Mouse (Mus musculus) forebrain, embryonic 12.5 days (tissue): ENCODE results near the gene Fubp1. TPM values are rescaled to one million over a fixed set of nuclear protein-coding genes. Genes with fewer than 3 reads are reported as not detected.
"Not testable (repeated sequence)": the region's sequence is repeated elsewhere in the genome, so short reads cannot be mapped to it uniquely, and the experiment has no call there.

Experiments
- ATAC-seq: fragments of 200-750 bp; cut with Nextera tagmentation; 2 replicates; pipeline ENCODE4 v1.8.0; 2017; ENCODE audit warnings: moderate TSS enrichment; ENCODE audit not compliant: low FRiP score
- H3K27ac ChIP-seq: fragments of 300-500 bp; sonication (generic); 2 replicates; pipeline ENCODE4 v1.5.1; 2016; ENCODE audit warnings: mild to moderate bottlenecking
- H3K27me3 ChIP-seq: fragments of 300-500 bp; sonication (generic); 2 replicates; pipeline ENCODE4 v1.6.1; 2016; ENCODE audit warnings: mild to moderate bottlenecking
- H3K36me3 ChIP-seq: fragments of 300-500 bp; sonication (generic); replicated peaks from 2 replicates; pipeline ENCODE4 v1.6.1; 2016; ENCODE audit warnings: mild to moderate bottlenecking
- H3K4me1 ChIP-seq: fragments of 300-500 bp; sonication (generic); 2 replicates; pipeline ENCODE4 v1.6.1; 2016
- H3K4me2 ChIP-seq: fragments of 300-500 bp; sonication (generic); 2 replicates; pipeline ENCODE4 v1.6.1; 2016; ENCODE audit warnings: mild to moderate bottlenecking, moderate library complexity
- H3K4me3 ChIP-seq: fragments of 300-500 bp; sonication (generic); replicated peaks from 2 replicates; pipeline ENCODE4 v1.5.1; 2016; ENCODE audit warnings: mild to moderate bottlenecking
- H3K9ac ChIP-seq: fragments of 300-500 bp; sonication (generic); 2 replicates; pipeline ENCODE4 v1.6.1; 2016; ENCODE audit warnings: mild to moderate bottlenecking
- H3K9me3 ChIP-seq: fragments of 300-500 bp; sonication (generic); 2 replicates; pipeline ENCODE4 v1.6.1; 2016
- WGBS: fragments of 180-500 bp; shearing (Covaris S2); methylation state at CpG from one replicate; pipeline ENCODE4 v1.1.7; 2016; 5-methylcytosine and 5-hydroxymethylcytosine counted together
- polyA plus RNA-seq: library from polyadenylated mRNA; unstranded; fragments of >200 nt; fragmentation: Nextera tagmentation; extraction: Ambion mirVana; gene quantifications from 2 replicates; pipeline ENCODE4 v1.2.1, GENCODE M21; 2016

The Fubp1 gene
- polyA plus RNA-seq, 1 experiment from 2014 or later = 437 TPM

GRCm38 (mm10) chr3:152178816-152179215 lies 31.4 kb upstream of the Fubp1 start:
- ATAC-seq = no peak
- Histone ChIP-seq H3K27me3 (no peaks in the 10 kb centered on the region), H3K4me2 (no peak overlapping the region), H3K36me3 (no peaks in the 10 kb centered on the region; the same call in 1 of the 2 replicates), H3K4me1 (peaks cover 4% of the 10 kb centered on the region; the same call in 1 of the 2 replicates), H3K9ac (no peak overlapping the region), H3K27ac (no peak overlapping the region), H3K9me3 (no peaks in the 10 kb centered on the region), H3K4me3 (no peak overlapping the region)
- WGBS = 90% methylated on average over 4 of the region's 4 CpGs

GRCm38 (mm10) chr3:152179285-152179684 lies 30.9 kb upstream of the Fubp1 start:
- H3K27me3 ChIP-seq = no peaks in the 10 kb centered on the region
- H3K27ac ChIP-seq = no peak overlapping the region
- no peaks in the 10 kb centered on the region; the same call in 1 of the 2 replicates for H3K36me3 ChIP-seq
- H3K9me3 ChIP-seq = no peaks in the 10 kb centered on the region
- H3K4me2 ChIP-seq = no peak overlapping the region
- 56% methylated on average over 1 of the region's 1 CpGs for WGBS
- peaks cover 4% of the 10 kb centered on the region; the same call in 1 of the 2 replicates for H3K4me1 ChIP-seq
- no peak for ATAC-seq
- H3K4me3 ChIP-seq = no peak overlapping the region
- H3K9ac ChIP-seq = no peak overlapping the region

GRCm38 (mm10) chr3:152180624-152181023 lies 29.6 kb upstream of the Fubp1 start:
- no peak overlapping the region for H3K27ac ChIP-seq
- H3K4me3 ChIP-seq = no peak overlapping the region
- H3K9ac ChIP-seq = no peak overlapping the region
- H3K9me3 ChIP-seq = no peaks in the 10 kb centered on the region
- H3K27me3 ChIP-seq = no peaks in the 10 kb centered on the region
- peaks cover 4% of the 10 kb centered on the region; the same call in 1 of the 2 replicates for H3K4me1 ChIP-seq
- ATAC-seq = no peak
- 95% methylated on average over 4 of the region's 4 CpGs for WGBS
- peaks cover 2% of the 10 kb centered on the region; the same call in 1 of the 2 replicates for H3K36me3 ChIP-seq
- H3K4me2 ChIP-seq = no peak overlapping the region

DNA sequence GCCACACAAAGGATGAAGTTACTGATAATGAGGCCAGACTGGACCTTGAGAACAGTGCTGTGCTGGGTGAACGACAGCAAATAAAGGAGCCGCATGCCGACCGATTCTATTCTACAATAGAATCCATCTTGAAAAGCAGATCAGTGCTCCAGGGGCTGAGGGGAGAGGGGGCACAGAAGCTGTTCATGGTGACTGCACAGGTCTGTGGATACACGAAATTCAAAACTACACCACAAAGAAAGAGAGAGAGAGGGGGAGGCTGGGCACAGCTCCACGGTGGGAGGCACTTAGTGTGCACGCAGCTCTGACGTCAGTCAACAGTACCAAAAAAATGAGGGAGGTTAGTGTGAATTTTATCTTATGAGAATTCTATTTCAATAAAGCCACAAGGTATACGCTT lies 26.7 kb upstream of the Fubp1 start:
- peaks cover 6% of the 10 kb centered on the region; the same call in 1 of the 2 replicates for H3K36me3 ChIP-seq
- no peak overlapping the region for H3K9ac ChIP-seq
- no peaks in the 10 kb centered on the region for H3K27me3 ChIP-seq
- no peak overlapping the region for H3K27ac ChIP-seq
- H3K4me2 ChIP-seq = no peak overlapping the region
- no peak overlapping the region for H3K4me3 ChIP-seq
- H3K4me1 ChIP-seq = peaks cover 4% of the 10 kb centered on the region; the same call in 1 of the 2 replicates
- 41% methylated on average over 9 of the region's 9 CpGs for WGBS
- H3K9me3 ChIP-seq = no peaks in the 10 kb centered on the region
- 0 out of 2 replicates have a peak, but pooled peaks have one; percentile 49 for ATAC-seq

DNA sequence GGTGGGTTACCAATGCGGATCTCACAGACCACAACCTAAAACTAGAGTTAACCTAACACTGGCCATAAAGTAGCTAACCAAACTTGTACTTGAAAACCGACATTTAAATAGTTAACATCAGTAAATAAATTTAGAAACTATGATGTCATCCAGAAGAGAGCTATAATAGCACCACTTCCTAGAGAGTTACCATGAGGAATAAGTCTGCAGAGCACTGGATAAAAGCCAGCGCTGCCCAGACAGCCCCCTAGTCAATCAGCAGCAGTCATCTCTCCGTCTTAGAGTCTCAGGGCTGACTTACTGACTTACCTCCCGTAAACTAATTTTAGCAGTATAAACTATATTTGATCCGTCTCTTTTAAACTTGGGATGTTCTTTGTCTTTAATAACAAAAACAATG lies 24.1 kb upstream of the Fubp1 start:
- no peak for ATAC-seq
- 90% methylated on average over 6 of the region's 6 CpGs for WGBS
- H3K4me3 ChIP-seq = no peak overlapping the region
- H3K9ac ChIP-seq = no peak overlapping the region
- H3K27me3 ChIP-seq = no peaks in the 10 kb centered on the region
- H3K27ac ChIP-seq = no peak overlapping the region
- H3K4me1 ChIP-seq = peaks cover 6% of the 10 kb centered on the region
- H3K4me2 ChIP-seq = no peak overlapping the region
- H3K9me3 ChIP-seq = no peaks in the 10 kb centered on the region
- H3K36me3 ChIP-seq = peaks cover 6% of the 10 kb centered on the region; the same call in 1 of the 2 replicates

DNA sequence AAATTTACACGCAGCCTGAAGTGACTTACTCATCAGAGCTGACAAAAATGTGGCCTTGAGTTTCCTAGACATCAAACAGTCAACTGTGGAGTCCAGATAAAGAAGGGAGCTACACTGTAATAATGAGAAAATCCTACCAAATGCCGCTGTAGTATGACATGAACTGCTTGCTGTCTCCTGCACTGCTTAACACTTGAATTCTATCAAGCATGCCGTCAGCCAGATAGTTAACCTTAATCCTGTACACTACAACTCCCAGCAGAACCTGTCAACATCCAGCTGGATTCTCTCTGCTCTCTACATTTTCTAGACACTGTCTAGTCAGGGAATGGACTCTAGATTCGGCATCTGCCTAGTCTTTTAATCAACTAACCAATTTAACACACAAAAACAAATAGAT lies 20.9 kb upstream of the Fubp1 start:
- H3K4me1 ChIP-seq = peaks cover 16% of the 10 kb centered on the region
- no peaks in the 10 kb centered on the region for H3K9me3 ChIP-seq
- H3K4me3 ChIP-seq = no peak overlapping the region
- H3K4me2 ChIP-seq = no peak overlapping the region
- H3K36me3 ChIP-seq = peaks cover 6% of the 10 kb centered on the region; the same call in 1 of the 2 replicates
- WGBS = 84% methylated on average over 4 of the region's 4 CpGs
- H3K27me3 ChIP-seq = no peaks in the 10 kb centered on the region
- H3K9ac ChIP-seq = no peak overlapping the region
- ATAC-seq = no peak
- no peak overlapping the region for H3K27ac ChIP-seq

DNA sequence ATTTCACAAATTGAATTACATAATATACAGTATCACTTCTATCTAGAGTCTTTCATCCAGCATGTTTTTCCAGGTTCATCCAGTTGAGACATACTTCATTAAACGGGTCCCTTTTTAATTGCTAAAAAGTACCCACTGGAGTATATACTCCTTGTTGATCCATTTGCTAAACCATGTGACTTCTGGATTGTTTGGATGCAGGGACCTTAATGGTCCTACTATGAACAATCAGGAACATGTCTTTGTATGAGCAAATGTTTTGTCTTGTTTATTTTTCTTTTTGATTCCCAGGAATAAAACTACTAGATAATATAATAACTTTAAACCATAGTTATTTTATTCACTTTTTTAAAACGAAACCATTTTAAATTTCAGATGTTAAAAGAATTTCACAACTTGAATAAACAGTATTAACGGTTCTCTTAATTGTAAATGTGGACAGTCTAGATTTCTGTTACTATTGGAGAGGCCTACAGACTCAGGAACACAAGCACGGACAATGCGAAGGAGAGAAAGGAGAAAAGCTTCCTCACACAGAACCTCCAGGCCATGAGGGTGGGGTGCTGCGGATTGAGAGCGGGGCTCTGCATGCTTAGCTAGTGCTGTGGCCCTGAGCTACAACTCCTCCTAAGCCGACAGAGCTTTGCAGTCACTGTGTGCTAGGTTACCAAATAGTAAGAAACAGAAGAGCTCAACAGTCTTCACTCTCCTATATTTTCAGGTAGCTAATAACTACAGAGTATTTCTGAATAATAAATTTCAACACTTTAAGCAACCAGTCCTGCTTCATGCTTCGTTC lies 19.3 kb upstream of the Fubp1 start:
- H3K9me3 ChIP-seq = no peaks in the 10 kb centered on the region
- H3K27ac ChIP-seq = no peak overlapping the region
- H3K9ac ChIP-seq = no peak overlapping the region
- H3K36me3 ChIP-seq = 0 out of 2 replicates have a peak, but pooled peaks cover 1% of the 10 kb centered on the region
- 86% methylated on average over 9 of the region's 9 CpGs for WGBS
- ATAC-seq = no peak
- peaks cover 16% of the 10 kb centered on the region for H3K4me1 ChIP-seq
- peak overlapping the region; percentile 21; the same call in 1 of the 2 replicates for H3K4me2 ChIP-seq
- H3K4me3 ChIP-seq = no peak overlapping the region
- no peaks in the 10 kb centered on the region for H3K27me3 ChIP-seq

GRCm38 (mm10) chr3:152191791-152192237 lies 18.4 kb upstream of the Fubp1 start:
- Histone ChIP-seq H3K9me3 (no peaks in the 10 kb centered on the region), H3K4me2 (peak overlapping the region; percentile 46), H3K27ac (no peak overlapping the region), H3K27me3 (no peaks in the 10 kb centered on the region), H3K9ac (0 out of 2 replicates have a peak overlapping the region, but pooled peaks have one; percentile 21), H3K4me1 (peaks cover 16% of the 10 kb centered on the region), H3K36me3 (no peaks in the 10 kb centered on the region), H3K4me3 (peak overlapping the region; percentile 32)
- ATAC-seq = peak; percentile 24; the same call in 1 of the 2 replicates
- WGBS = 41% methylated on average over 6 of the region's 6 CpGs

GRCm38 (mm10) chr3:152192238-152192931 lies 17.8 kb upstream of the Fubp1 start:
- no peak for ATAC-seq
- no peak overlapping the region for H3K27ac ChIP-seq
- no peaks in the 10 kb centered on the region for H3K9me3 ChIP-seq
- 0 out of 2 replicates have a peak overlapping the region, but pooled peaks have one; percentile 21 for H3K9ac ChIP-seq
- peak overlapping the region; percentile 32 for H3K4me3 ChIP-seq
- peak overlapping the region; percentile 46 for H3K4me2 ChIP-seq
- H3K27me3 ChIP-seq = no peaks in the 10 kb centered on the region
- WGBS = 47% methylated on average over 10 of the region's 11 CpGs
- no peaks in the 10 kb centered on the region for H3K36me3 ChIP-seq
- peaks cover 16% of the 10 kb centered on the region for H3K4me1 ChIP-seq

- 16% methylated on average over 7 of the region's 7 CpGs for WGBS
- H3K9ac ChIP-seq = peak overlapping the region; percentile 49
These were observed 17.0 kb upstream of the Fubp1 start for GRCm38 (mm10) chr3:152193177-152193576.

DNA sequence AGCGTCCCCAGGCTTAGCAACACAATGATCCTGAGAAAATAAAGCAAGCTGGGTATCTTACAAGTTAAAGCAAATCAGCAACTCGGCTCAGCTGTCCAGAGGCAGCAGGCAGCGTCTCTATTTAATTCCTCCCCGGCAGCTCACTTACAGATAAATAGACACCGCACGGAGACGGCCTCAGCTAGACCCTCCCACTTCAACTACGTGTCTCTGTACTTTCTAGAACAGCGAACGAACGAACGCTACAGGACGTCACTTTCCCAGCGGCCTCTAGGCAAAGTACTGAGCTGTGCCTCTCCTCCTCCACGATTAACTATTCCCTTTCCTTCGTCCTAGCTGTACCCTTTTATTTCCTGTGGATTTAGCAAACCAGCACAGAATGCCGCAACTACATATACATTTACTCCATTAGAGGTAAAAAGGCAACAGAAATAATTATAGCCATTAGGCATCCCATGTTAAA lies 16.6 kb upstream of the Fubp1 start:
- under 1% methylated on average over 17 of the region's 17 CpGs for WGBS

More at GRCm38 (mm10) chr3:152193177-152193576, 17.0 kb upstream of the Fubp1 start:
- Histone ChIP-seq H3K9me3 (no peaks in the 10 kb centered on the region), H3K36me3 (no peaks in the 10 kb centered on the region), H3K4me1 (peaks cover 16% of the 10 kb centered on the region), H3K27me3 (no peaks in the 10 kb centered on the region), H3K4me3 (peak overlapping the region; percentile 43), H3K27ac (peak overlapping the region; percentile 68), H3K4me2 (peak overlapping the region; percentile 64)
- ATAC-seq = no peak

DNA sequence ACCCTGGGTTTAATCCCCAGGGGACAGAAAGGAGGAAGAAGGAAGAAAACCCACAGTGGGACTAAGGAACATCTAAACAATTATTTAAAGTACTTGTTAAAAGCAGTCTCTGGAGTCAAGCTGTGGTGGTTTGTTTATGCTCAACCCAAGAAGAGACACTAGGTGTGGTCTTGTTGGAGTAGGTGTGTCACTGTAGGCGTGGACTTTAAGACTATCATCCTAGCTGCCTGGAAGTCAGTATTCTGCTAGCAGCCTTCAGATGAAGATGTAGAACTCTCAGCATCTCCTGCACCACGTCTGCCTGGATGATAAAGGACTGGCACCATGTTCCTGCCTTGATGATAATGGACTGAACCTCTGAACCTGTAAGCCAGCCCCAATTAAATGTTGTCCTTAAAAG lies 13.0 kb upstream of the Fubp1 start:
- not testable (repeated sequence) for H3K36me3 ChIP-seq, H3K4me1 ChIP-seq, H3K4me2 ChIP-seq, ATAC-seq, H3K27me3 ChIP-seq, H3K27ac ChIP-seq, H3K9me3 ChIP-seq, H3K4me3 ChIP-seq, H3K9ac ChIP-seq
- WGBS = 35% methylated on average over 2 of the region's 2 CpGs

More for the DNA sequence above, 16.6 kb upstream of the Fubp1 start:
- no peaks in the 10 kb centered on the region for H3K27me3 ChIP-seq
- H3K27ac ChIP-seq = peak overlapping the region; percentile 68
- H3K4me1 ChIP-seq = peaks cover 16% of the 10 kb centered on the region
- H3K9ac ChIP-seq = peak overlapping the region; percentile 49
- peak overlapping the region; percentile 64 for H3K4me2 ChIP-seq
- H3K9me3 ChIP-seq = no peaks in the 10 kb centered on the region
- no peaks in the 10 kb centered on the region for H3K36me3 ChIP-seq
- H3K4me3 ChIP-seq = peak overlapping the region; percentile 43
- peak; percentile 96 for ATAC-seq
